Mouse (Mus musculus) embryonic stem cell, embryonic (primary cell): Measurements from ENCODE around the gene Hrc.

Source experiments
- CTCF ChIA-PET, 4 experiments: fragments of 300-600 bp in 2 of 4; fragments of 350-600 bp in 2 of 4; sonication (Branson Sonifier 250); formaldehyde crosslinking; loops; one replicate each; lab custom pipeline; 2022; ENCODE audit warnings: inconsistent platforms in 2 of 4; lab: Charles Lee
- POLR2A ChIA-PET, 4 experiments: fragments of 300-600 bp in 2 of 4; fragments of 350-600 bp in 2 of 4; sonication (Branson Sonifier 250); formaldehyde crosslinking; loops; one replicate each; lab custom pipeline; 2022; ENCODE audit warnings: antibody characterized with exemption in 4 of 4, inconsistent platforms in 1 of 4; lab: Charles Lee

Gene Hrc

GRCm38 (mm10) chr7:45316536-45316935, 18.6 kb upstream of the Hrc start:
- CTCF ChIA-PET = interaction anchor here (1.0 to 1.8 kb wide), 9 partner anchors 9 to 118 kb away, joined by 3 to 13 read pairs (median 3); no protein-coding TSS in a partner anchor

GRCm38 (mm10) chr7:45322245-45322644, 12.8 kb upstream of the Hrc start:
- POLR2A ChIA-PET = interaction anchor here in 1 of 4 experiments (0.6 to 1.8 kb wide), 2 partner anchors 13 to 33 kb away, joined by 3 to 5 read pairs; no protein-coding TSS in a partner anchor
- CTCF ChIA-PET = interaction anchor here in 1 of 4 experiments (0.6 to 2.8 kb wide), 2 partner anchors 19 to 116 kb away, joined by 3 to 9 read pairs; partner anchors contain the start of gene Ruvbl2

More at GRCm38 (mm10) chr7:45316536-45316935, 18.6 kb upstream of the Hrc start:
- POLR2A ChIA-PET = interaction anchor here in 3 of 4 experiments (0.5 to 1.3 kb wide), 6 partner anchors 9 to 224 kb away, joined by 3 to 7 read pairs (median 4); partner anchors contain the start of gene Rcn3 (in 1 of the 3)

GRCm38 (mm10) chr7:45323069-45323468, 12.0 kb upstream of the Hrc start:
- ChIA-PET POLR2A (interaction anchor here in 1 of 4 experiments (1.2 to 1.8 kb wide), 2 partner anchors 14 to 18 kb away, joined by 4 to 5 read pairs; no protein-coding TSS in a partner anchor), CTCF (interaction anchor here in 2 of 4 experiments (0.5 to 2.8 kb wide), 3 partner anchors 10 to 81 kb away, joined by 3 to 9 read pairs (median 6); partner anchors contain the start of gene Trpm4 (in 1 of the 2))

DNA sequence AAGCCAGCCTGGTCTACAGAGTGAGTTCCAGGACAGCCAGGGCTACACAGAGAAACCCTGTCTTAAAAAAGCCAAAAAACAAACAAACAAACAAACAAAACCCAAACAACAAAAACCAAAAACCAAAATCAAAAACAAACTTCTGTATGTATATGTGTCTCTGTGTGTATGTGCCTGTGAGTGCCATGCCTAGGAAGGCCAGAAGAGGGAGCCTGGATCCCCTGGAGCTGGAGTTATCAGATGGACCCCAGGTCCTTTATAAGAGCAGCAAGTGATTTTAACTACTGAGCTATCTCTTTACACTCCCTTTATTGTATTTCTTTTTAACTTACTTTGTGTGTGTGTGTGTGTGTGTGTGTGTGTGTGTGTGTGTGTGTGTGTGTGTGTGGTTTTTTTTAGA, 9.3 kb upstream of the Hrc start:
- POLR2A ChIA-PET = interaction anchor here (0.6 to 1.4 kb wide), 9 partner anchors 10 to 95 kb away, joined by 3 to 6 read pairs (median 3); partner anchors contain the start of genes Hrc (in 1 of the 4), Kcna7 (in 1 of the 4) and Snrnp70 (in 1 of the 4)
- CTCF ChIA-PET = interaction anchor here (0.5 to 1.5 kb wide), 17 partner anchors 10 to 451 kb away, joined by 3 to 9 read pairs (median 3); no protein-coding TSS in a partner anchor

GRCm38 (mm10) chr7:45328841-45329475, 6.1 kb upstream of the Hrc start:
- ChIA-PET CTCF (interaction anchor here (0.6 to 2.1 kb wide), 7 partner anchors 12 to 61 kb away, joined by 3 to 8 read pairs (median 5); no protein-coding TSS in a partner anchor), POLR2A (interaction anchor here in 3 of 4 experiments (0.7 to 2.0 kb wide), 11 partner anchors 9 to 131 kb away, joined by 3 to 10 read pairs (median 4); partner anchors contain the start of genes Ftl1 (in 1 of the 3), Lhb (in 1 of the 3) and Snrnp70 (in 1 of the 3))

DNA sequence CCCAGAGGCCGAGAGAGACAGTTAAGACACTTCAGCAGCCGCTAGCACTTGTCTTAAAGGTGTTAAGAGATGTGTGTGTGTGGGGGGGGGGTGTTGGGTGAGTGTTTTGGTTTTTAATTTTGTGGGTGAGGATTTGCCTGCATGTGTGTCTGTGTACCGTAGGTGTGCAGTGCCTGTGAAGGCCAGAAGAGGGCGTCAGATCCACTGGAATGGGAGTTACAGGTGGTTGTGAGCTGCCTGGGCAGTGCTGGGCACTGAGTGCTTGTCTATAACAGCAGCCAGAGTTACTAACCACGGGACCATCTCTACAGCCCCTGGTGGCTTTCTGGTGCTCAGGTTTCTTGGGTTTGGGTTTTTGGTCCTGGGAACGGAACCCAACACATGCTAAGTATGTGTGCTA, 3.6 kb upstream of the Hrc start:
- ChIA-PET POLR2A (interaction anchor here in 2 of 4 experiments (1.0 to 3.5 kb wide), 9 partner anchors 21 to 226 kb away, joined by 3 to 17 read pairs (median 5); partner anchors contain the start of gene Snrnp70 (in 1 of the 2)), CTCF (interaction anchor here (0.6 to 3.1 kb wide), 19 partner anchors 10 to 356 kb away, joined by 3 to 45 read pairs (median 5); partner anchors contain the start of genes Dkkl1 (in 1 of the 4), Gys1 (in 1 of the 4) and Kcna7 (in 1 of the 4))

- POLR2A ChIA-PET = interaction anchor here (0.5 to 3.5 kb wide), 61 partner anchors 8 to 385 kb away, joined by 3 to 30 read pairs (median 4); partner anchors contain the start of genes Ppfia3 (in 3 of the 4), Snrnp70 (in 2 of the 4), Tead2 (in 2 of the 4) and Aldh16a1 (in 1 of the 4)
- CTCF ChIA-PET = interaction anchor here (0.5 to 3.1 kb wide), 23 partner anchors 8 to 296 kb away, joined by 3 to 45 read pairs (median 5); partner anchors contain the start of genes Gys1 (in 1 of the 4), Kcna7 (in 1 of the 4) and Ppfia3 (in 1 of the 4)
Measured at GRCm38 (mm10) chr7:45332685-45333425, 2.2 kb upstream of the Hrc start.

DNA sequence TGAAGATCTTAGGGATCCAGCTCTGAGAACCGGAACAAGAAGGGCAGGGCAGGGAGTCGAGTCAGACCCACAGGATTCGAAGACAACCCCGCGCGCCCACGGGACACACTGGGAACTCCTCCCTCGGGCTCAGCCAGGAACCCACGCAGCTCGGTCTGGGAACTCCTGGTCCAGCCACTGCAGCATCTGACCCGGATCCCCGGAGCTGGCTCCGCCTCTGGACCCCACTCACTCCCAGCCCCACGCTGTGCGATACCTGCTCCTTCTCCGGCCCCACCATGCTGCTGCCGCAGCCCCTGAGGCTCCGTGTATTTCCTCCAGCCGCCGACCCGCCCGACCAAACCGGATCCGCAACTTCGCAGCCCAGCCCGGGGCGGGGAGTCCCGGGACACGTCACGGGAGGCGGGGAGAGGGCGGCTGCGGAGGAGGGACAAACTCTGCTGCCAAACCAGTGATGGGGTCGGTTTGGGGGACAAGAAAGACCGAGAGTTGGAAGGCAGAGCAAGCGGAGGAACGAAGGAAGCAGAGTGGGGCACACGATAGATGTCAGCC, 1.6 kb upstream of the Hrc start, which contains the start of gene Trpm4:
TSS of gene Trpm4 (minus strand) at position 350 of the 552 bp plus-strand sequence.
- CTCF ChIA-PET = interaction anchor here in 3 of 4 experiments (0.5 to 3.1 kb wide), 16 partner anchors 8 to 116 kb away, joined by 3 to 45 read pairs (median 5); partner anchors contain the start of genes Gys1 (in 1 of the 3), Kcna7 (in 1 of the 3) and Ppfia3 (in 1 of the 3)
- POLR2A ChIA-PET = interaction anchor here in 3 of 4 experiments (0.6 to 3.5 kb wide), 51 partner anchors 8 to 384 kb away, joined by 3 to 30 read pairs (median 4); partner anchors contain the start of genes Ppfia3 (in 3 of the 3), Snrnp70 (in 2 of the 3), Tead2 (in 2 of the 3) and Aldh16a1 (in 1 of the 3)

DNA sequence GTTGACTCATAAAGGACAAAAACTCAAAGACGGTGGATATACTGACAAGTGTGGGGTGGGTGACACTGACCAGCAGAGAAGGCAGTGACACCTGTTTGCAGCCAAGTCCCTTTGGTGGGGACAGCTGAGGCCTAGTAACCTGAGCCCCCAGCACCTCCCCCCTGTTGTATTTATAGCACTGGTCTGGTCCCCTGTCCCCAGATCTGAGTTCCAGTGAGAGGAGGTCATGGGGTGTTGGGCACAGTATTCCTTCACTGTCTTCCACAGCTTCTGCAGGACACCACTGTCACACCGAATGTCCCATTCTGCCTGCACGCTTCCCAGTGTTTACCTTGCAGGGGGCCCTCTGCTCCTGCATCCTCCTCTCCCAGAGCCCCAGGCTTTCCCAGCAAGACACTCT, 485 bp upstream of the Hrc start:
- CTCF ChIA-PET = interaction anchor here in 1 of 4 experiments (0.9 kb wide), 1 partner anchor 255 kb away, joined by 3 read pairs; no protein-coding TSS in a partner anchor
- POLR2A ChIA-PET = interaction anchor here in 3 of 4 experiments (0.5 to 2.5 kb wide), 22 partner anchors 8 to 421 kb away, joined by 3 to 11 read pairs (median 3); partner anchors contain the start of genes Ftl1 (in 1 of the 3), Kcna7 (in 1 of the 3), Plekha4 (in 1 of the 3) and Ppfia3 (in 1 of the 3)

GRCm38 (mm10) chr7:45336319-45336718, 1.2 kb downstream of the Hrc start:
- ChIA-PET POLR2A (interaction anchor here in 2 of 4 experiments (0.7 to 7.7 kb wide), 4 partner anchors 18 to 190 kb away, joined by 6 to 67 read pairs (median 19); partner anchors contain the start of genes Ftl1 (in 1 of the 2), Plekha4 (in 1 of the 2), Ppp1r15a (in 1 of the 2) and Snrnp70 (in 1 of the 2)), CTCF (no interaction called here)

GRCm38 (mm10) chr7:45337469-45337868, 2.4 kb downstream of the Hrc start:
- POLR2A ChIA-PET = interaction anchor here in 3 of 4 experiments (1.0 to 7.7 kb wide), 20 partner anchors 8 to 183 kb away, joined by 3 to 118 read pairs (median 8); partner anchors contain the start of genes Ftl1 (in 2 of the 3), Snrnp70 (in 2 of the 3), Aldh16a1 (in 1 of the 3) and Gys1 (in 1 of the 3)
- CTCF ChIA-PET = interaction anchor here in 3 of 4 experiments (1.1 to 6.9 kb wide), 7 partner anchors 12 to 291 kb away, joined by 3 to 200 read pairs (median 6); partner anchors contain the start of gene Kcna7 (in 1 of the 3)

- POLR2A ChIA-PET = interaction anchor here in 3 of 4 experiments (0.5 to 7.7 kb wide), 50 partner anchors 9 to 489 kb away, joined by 3 to 118 read pairs (median 4); partner anchors contain the start of genes Ftl1 (in 2 of the 3), Kcna7 (in 2 of the 3), Ppfia3 (in 2 of the 3) and Snrnp70 (in 2 of the 3)
- CTCF ChIA-PET = interaction anchor here (0.5 to 6.9 kb wide), 21 partner anchors 11 to 605 kb away, joined by 3 to 200 read pairs (median 4); partner anchors contain the start of genes Kcna7 (in 1 of the 4) and Ppfia3 (in 1 of the 4)
Measured at GRCm38 (mm10) chr7:45338161-45338911, 3.2 kb downstream of the Hrc start.

DNA sequence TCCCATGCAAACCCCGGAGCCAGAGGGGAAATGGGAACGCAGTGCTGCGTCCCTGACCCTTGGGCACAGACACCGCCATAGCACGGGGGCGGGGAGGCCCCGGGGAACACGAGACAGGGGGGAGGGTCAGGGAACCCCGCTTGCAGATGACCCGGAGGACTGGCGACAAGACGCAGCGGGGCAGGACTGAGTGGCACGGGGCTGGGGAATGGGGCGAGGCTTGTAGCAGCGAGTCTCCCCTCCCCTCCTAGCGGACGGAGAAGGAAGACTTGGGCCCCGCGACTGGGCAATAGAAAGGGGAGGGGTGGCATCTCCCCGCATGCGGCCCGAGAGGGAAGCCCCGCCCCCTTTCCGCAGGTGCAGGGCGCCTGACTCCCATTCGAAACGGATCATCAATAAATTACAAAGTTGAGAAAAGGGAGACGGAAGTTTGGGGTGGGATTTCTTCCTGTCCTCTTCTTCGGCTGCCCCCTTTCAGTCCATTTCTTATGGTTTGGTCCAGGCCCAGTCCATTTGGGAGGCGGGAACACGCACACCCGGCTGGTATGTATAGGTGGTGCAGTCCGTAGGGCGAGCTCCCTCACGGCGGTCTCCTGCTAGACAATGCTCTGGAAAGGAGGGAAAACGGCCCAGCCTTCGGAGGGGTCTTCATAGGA, 4.4 kb downstream of the Hrc start:
- ChIA-PET POLR2A (interaction anchor here in 3 of 4 experiments (0.5 to 7.7 kb wide), 32 partner anchors 15 to 272 kb away, joined by 3 to 118 read pairs (median 4); partner anchors contain the start of genes Ppfia3 (in 2 of the 3), Snrnp70 (in 2 of the 3), Aldh16a1 (in 1 of the 3) and Ftl1 (in 1 of the 3)), CTCF (interaction anchor here in 3 of 4 experiments (0.6 to 6.9 kb wide), 15 partner anchors 17 to 715 kb away, joined by 3 to 200 read pairs (median 5); partner anchors contain the start of genes Gys1 (in 1 of the 3), Kcna7 (in 1 of the 3) and Ppfia3 (in 1 of the 3))

DNA sequence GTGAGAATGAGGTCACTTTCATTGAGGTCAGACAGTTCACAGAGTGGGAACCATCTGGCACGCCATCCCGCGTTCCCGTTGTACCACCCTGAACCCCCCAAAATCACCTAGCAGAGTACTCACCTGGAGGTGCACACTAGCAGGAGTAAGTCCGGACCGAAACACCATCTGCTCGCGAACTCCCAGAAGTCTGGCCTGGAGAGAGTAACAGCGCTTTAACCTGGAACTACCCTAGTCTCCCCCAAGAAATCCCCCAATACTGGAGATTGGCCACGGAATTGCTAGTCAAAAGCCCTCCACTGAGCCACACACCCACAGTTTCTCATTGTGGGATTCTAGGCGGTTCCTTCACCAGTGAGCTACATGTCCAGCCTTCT, 5.0 kb downstream of the Hrc start:
- ChIA-PET CTCF (interaction anchor here in 3 of 4 experiments (0.9 to 6.9 kb wide), 16 partner anchors 8 to 267 kb away, joined by 3 to 200 read pairs (median 10); partner anchors contain the start of genes Gys1 (in 2 of the 3), Kcna7 (in 1 of the 3) and Ppfia3 (in 1 of the 3)), POLR2A (interaction anchor here in 3 of 4 experiments (0.6 to 7.7 kb wide), 25 partner anchors 15 to 273 kb away, joined by 3 to 118 read pairs (median 4); partner anchors contain the start of genes Ppfia3 (in 2 of the 3), Snrnp70 (in 2 of the 3), Ftl1 (in 1 of the 3) and Kcna7 (in 1 of the 3))
